Mouse (Mus musculus) cerebellum, adult 8-10 months (tissue): ENCODE measurements around the gene Olfr1106.

Experiments
- DNase-seq: peaks from one replicate; pipeline ENCODE4 v3.0.0; 2022

Gene Olfr1106

GRCm38 (mm10) chr2:87052173-87052572 lies at the start of gene Olfr1106:
Olfr1106 (minus strand) TSS chr2:87052273.
- no peak for DNase-seq

GRCm38 (mm10) chr2:87095908-87096307 lies 43.8 kb upstream of the Olfr1106 start, which contains the start of gene Olfr1109:
Olfr1109 (minus strand) TSS chr2:87096008.
- no peak for DNase-seq

DNA sequence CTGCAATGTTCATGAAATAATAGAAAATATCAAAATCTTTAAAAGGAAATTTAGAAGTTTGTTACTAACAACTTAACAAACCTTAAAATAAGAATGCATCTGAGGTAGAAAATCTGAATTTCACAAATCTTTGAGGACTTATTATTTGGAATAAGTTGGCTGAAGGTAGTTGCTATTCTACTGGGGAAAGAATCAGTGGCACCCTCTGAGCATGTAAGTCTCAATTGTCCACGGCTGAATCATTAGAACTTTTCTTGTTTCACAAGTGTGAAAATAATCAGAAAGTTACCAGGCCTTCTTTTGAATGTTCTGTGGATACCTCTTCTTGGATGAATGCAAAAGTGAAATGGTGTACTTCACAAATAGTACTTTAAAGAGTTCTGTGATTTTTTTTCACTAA lies 23.6 kb upstream of the Olfr1106 start, which contains the start of gene Olfr1107:
Gene Olfr1107, minus strand, starts transcription at position 101 of the 400 bp plus-strand sequence.
- no peak for DNase-seq

DNA sequence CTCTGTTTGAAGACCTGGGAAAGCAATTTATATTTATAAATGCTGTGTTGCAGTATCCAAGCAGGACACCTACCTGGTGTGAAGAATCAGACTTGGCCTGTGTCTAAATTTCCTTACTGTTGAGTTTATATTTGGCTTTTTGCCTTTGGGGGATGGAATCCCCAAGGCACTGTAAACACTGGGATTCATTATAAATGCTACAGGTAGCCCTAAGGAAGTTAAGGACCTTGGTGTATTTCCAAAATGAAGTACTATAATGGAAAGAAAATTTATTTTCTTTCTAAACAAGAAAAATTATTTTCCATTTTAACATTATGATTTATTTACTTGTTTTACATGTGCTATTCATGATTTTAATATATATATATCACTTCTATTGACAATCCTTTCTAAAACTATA lies 15.6 kb downstream of the Olfr1106 start, which contains the start of gene Olfr1105:
Gene Olfr1105, minus strand, starts transcription at position 101 of the 400 bp plus-strand sequence.
- no peak for DNase-seq

GRCm38 (mm10) chr2:87026980-87027379 lies 25.1 kb downstream of the Olfr1106 start, which contains the start of gene Olfr1104:
Olfr1104 (minus strand) TSS chr2:87027080.
- DNase-seq = no peak

- DNase-seq = no peak
These were observed 54.0 kb downstream of the Olfr1106 start, which contains the start of gene Olfr1102 for GRCm38 (mm10) chr2:86998098-86998497. Olfr1102 (plus strand) TSS chr2:86998398.
